Mouse (Mus musculus): Measurements from ENCODE around the gene 4933406M09Rik. TPM values are rescaled to one million over a fixed set of nuclear protein-coding genes. Genes with fewer than 3 reads are reported as not detected.

4933406M09Rik gene
- total and polyA plus RNA-seq, 3 experiments: not detected

GRCm38 (mm10) chr1:134347791-134348190, 37.9 kb upstream of the 4933406M09Rik start:
- Histone ChIP-seq H3K4me3 (ENCODE audit: control insufficient read depth in 1 of 2, insufficient read depth in 1 of 2, low read depth in 2 of 2, low read length in 2 of 2) (no peak overlapping the region), H3K79me2 (ENCODE audit: control insufficient read depth, insufficient read depth, low read length, poor library complexity) (no peaks in the 10 kb centered on the region), H3K9me3 (replicated peaks; ENCODE audit: insufficient read depth, low read length) (no peaks in the 10 kb centered on the region), H3K36me3 (ENCODE audit: control insufficient read depth in 1 of 2, insufficient read depth in 2 of 2, low read length in 2 of 2) (peaks cover 0 to 13% of the 10 kb centered on the region in 2 experiments; a peak in 2 of 4 replicates), H3K9ac (ENCODE audit: control insufficient read depth, low read depth, low read length, poor library complexity, severe bottlenecking) (no peak overlapping the region), H3K4me1 (ENCODE audit: control insufficient read depth in 1 of 2, insufficient read depth in 2 of 2, low read length in 2 of 2) (no peaks in the 10 kb centered on the region), H3K27ac (ENCODE audit: control insufficient read depth, low read depth, low read length) (no peak overlapping the region), H3K27me3 (ENCODE audit: control insufficient read depth in 1 of 2, insufficient read depth in 2 of 2, low read length in 2 of 2) (no peaks in the 10 kb centered on the region)
- TF ChIP-seq USF1 (IDR thresholded peaks at IDR 0.05; ENCODE audit: low read depth, low read length) (no peak), NELFE (IDR thresholded peaks at IDR 0.05; ENCODE audit: low read depth, low read length) (no peak), TCF12 (IDR thresholded peaks at IDR 0.05; ENCODE audit: low read depth, low read length) (no peak), GABPA (IDR thresholded peaks at IDR 0.05; ENCODE audit: low read depth, low read length) (no peak), POLR2AphosphoS5 (IDR thresholded peaks at IDR 0.05; ENCODE audit: borderline replicate concordance, low read depth, low read length) (no peak), CHD2 (IDR thresholded peaks at IDR 0.05; ENCODE audit: low read length) (no peak), MYB (IDR thresholded peaks at IDR 0.05; ENCODE audit: low read depth, low read length) (no peak), MAX (IDR thresholded peaks at IDR 0.05; ENCODE audit: low read length) (no peak), MAFK (IDR thresholded peaks at IDR 0.05; ENCODE audit: borderline replicate concordance, low read depth, low read length) (no peak), CTCF (IDR thresholded peaks at IDR 0.05 in 2 of 3, conservative IDR thresholded peaks at IDR 0.05 in 1 of 3; ENCODE audit: control insufficient read depth in 1 of 3, insufficient read depth in 1 of 3, low read depth in 2 of 3, low read length in 3 of 3, poor library complexity in 1 of 3, severe bottlenecking in 1 of 3) (no peak), POLR2A (IDR thresholded peaks at IDR 0.05; ENCODE audit: control insufficient read depth in 1 of 2, insufficient read depth in 1 of 2, low read depth in 1 of 2, low read length in 2 of 2, poor library complexity in 1 of 2) (no peak), KAT2A (conservative IDR thresholded peaks at IDR 0.05; ENCODE audit: low read depth, low read length) (no peak), USF2 (IDR thresholded peaks at IDR 0.05; ENCODE audit: borderline replicate concordance in 1 of 2, insufficient read depth in 1 of 2, low read depth in 1 of 2, low read length in 2 of 2) (no peak), RCOR1 (IDR thresholded peaks at IDR 0.05; ENCODE audit: low read depth, low read length) (no peak), UBTF (IDR thresholded peaks at IDR 0.05; ENCODE audit: borderline replicate concordance, insufficient read depth, low read depth, low read length) (no peak), RAD21 (IDR thresholded peaks at IDR 0.05; ENCODE audit: low read depth, low read length) (no peak), MAZ (IDR thresholded peaks at IDR 0.05; ENCODE audit: low read depth, low read length) (no peak)
- no peak for DNase-seq (ENCODE audit: low read depth, low spot score)

GRCm38 (mm10) chr1:134353326-134353725, 32.4 kb upstream of the 4933406M09Rik start:
- Histone ChIP-seq H3K9ac (ENCODE audit: control insufficient read depth, low read depth, low read length, poor library complexity, severe bottlenecking) (no peak overlapping the region), H3K9me3 (replicated peaks; ENCODE audit: insufficient read depth, low read length) (no peaks in the 10 kb centered on the region), H3K36me3 (ENCODE audit: control insufficient read depth in 1 of 2, insufficient read depth in 2 of 2, low read length in 2 of 2) (peaks cover 2 to 17% of the 10 kb centered on the region in 2 experiments), H3K27ac (ENCODE audit: control insufficient read depth, low read depth, low read length) (no peak overlapping the region), H3K4me3 (ENCODE audit: control insufficient read depth in 1 of 2, insufficient read depth in 1 of 2, low read depth in 2 of 2, low read length in 2 of 2) (no peak overlapping the region), H3K79me2 (ENCODE audit: control insufficient read depth, insufficient read depth, low read length, poor library complexity) (no peaks in the 10 kb centered on the region), H3K4me1 (ENCODE audit: control insufficient read depth in 1 of 2, insufficient read depth in 2 of 2, low read length in 2 of 2) (no peaks in the 10 kb centered on the region), H3K27me3 (ENCODE audit: control insufficient read depth in 1 of 2, insufficient read depth in 2 of 2, low read length in 2 of 2) (no peaks in the 10 kb centered on the region)
- no peak for TF ChIP-seq MYB (IDR thresholded peaks at IDR 0.05; ENCODE audit: low read depth, low read length)
- TF ChIP-seq ZNF384 (IDR thresholded peaks at IDR 0.05; ENCODE audit: low read depth, low read length): no peak
- TF ChIP-seq MXI1 (IDR thresholded peaks at IDR 0.05; ENCODE audit: low read depth, low read length): no peak
- no peak for TF ChIP-seq GATA1 (IDR thresholded peaks at IDR 0.05; ENCODE audit: low read depth, low read length)
- TF ChIP-seq TAL1 (IDR thresholded peaks at IDR 0.05; ENCODE audit: low read length): no peak
- TF ChIP-seq USF2 (IDR thresholded peaks at IDR 0.05; ENCODE audit: borderline replicate concordance in 1 of 2, insufficient read depth in 1 of 2, low read depth in 1 of 2, low read length in 2 of 2): no peak
- no peak for TF ChIP-seq ELF1 (IDR thresholded peaks at IDR 0.05; ENCODE audit: low read depth, low read length)
- TF ChIP-seq USF1 (IDR thresholded peaks at IDR 0.05; ENCODE audit: low read depth, low read length): no peak
- no peak for TF ChIP-seq MAZ (IDR thresholded peaks at IDR 0.05; ENCODE audit: low read depth, low read length)
- no peak for TF ChIP-seq SMC3 (IDR thresholded peaks at IDR 0.05; ENCODE audit: low read depth, low read length)
- TF ChIP-seq ZC3H11A (IDR thresholded peaks at IDR 0.05; ENCODE audit: low read depth, low read length): no peak
- no peak for TF ChIP-seq ZKSCAN1 (IDR thresholded peaks at IDR 0.05; ENCODE audit: low read depth, low read length)
- no peak for TF ChIP-seq EP300 (IDR thresholded peaks at IDR 0.05; ENCODE audit: low read depth in 1 of 2, low read length in 2 of 2)
- TF ChIP-seq HCFC1 (IDR thresholded peaks at IDR 0.05; ENCODE audit: low read depth, low read length): no peak
- no peak for TF ChIP-seq MAX (IDR thresholded peaks at IDR 0.05; ENCODE audit: low read length)
- TF ChIP-seq POLR2AphosphoS2 (IDR thresholded peaks at IDR 0.05; ENCODE audit: low read length): no peak
- no peak for TF ChIP-seq MYC (IDR thresholded peaks at IDR 0.05; ENCODE audit: low read depth, low read length)
- TF ChIP-seq SIN3A (IDR thresholded peaks at IDR 0.05; ENCODE audit: low read length): no peak
- DNase-seq (ENCODE audit: low read depth, low spot score): no peak

All from MEL (cell line).